Mouse (Mus musculus) thymus, adult 2 months (tissue): ENCODE data around the gene Nostrin. TPM values are rescaled to one million over a fixed set of nuclear protein-coding genes. Genes with fewer than 3 reads are reported as not detected.

Experiments used
- DNase-seq: peaks from one replicate; pipeline ENCODE4 v3.0.0; 2021
- H3K27ac ChIP-seq: fragments of 200-500 bp; 2 replicates; pipeline ENCODE4 v1.5.1; 2012; ENCODE audit warnings: low read length, control low read depth; ENCODE audit not compliant: control insufficient read depth, insufficient read depth
- H3K27me3 ChIP-seq: fragments of 200-500 bp; 2 replicates; pipeline ENCODE4 v1.6.1; 2012; ENCODE audit warnings: mild to moderate bottlenecking, low read length, moderate library complexity, mixed read lengths; ENCODE audit not compliant: control insufficient read depth, insufficient read depth
- H3K36me3 ChIP-seq: fragments of 200-500 bp; 2 replicates; pipeline ENCODE4 v1.6.1; 2012; ENCODE audit warnings: mild to moderate bottlenecking, low read length, moderate library complexity; ENCODE audit not compliant: control insufficient read depth, insufficient read depth
- H3K4me1 ChIP-seq: fragments of 200-500 bp; replicated peaks from 2 replicates; pipeline ENCODE4 v1.6.1; 2012; ENCODE audit warnings: low read length; ENCODE audit not compliant: control insufficient read depth, insufficient read depth
- H3K4me3 ChIP-seq: fragments of 200-500 bp; 2 replicates; pipeline ENCODE4 v1.5.1; 2012; ENCODE audit warnings: mild to moderate bottlenecking, low read length, control low read depth, moderate library complexity; ENCODE audit not compliant: control insufficient read depth, insufficient read depth
- CTCF ChIP-seq: fragments of 200-500 bp; IDR thresholded peaks from 2 replicates; pipeline ENCODE4 v1.5.1; 2012; ENCODE audit warnings: mild to moderate bottlenecking, control low read depth, low read length, moderate library complexity, borderline replicate concordance; ENCODE audit not compliant: control insufficient read depth, poor library complexity, insufficient read depth; ENCODE audit errors: extremely low read depth
- POLR2A ChIP-seq: fragments of 200-500 bp; IDR thresholded peaks from 2 replicates; pipeline ENCODE4 v1.6.1; 2012; ENCODE audit warnings: mild to moderate bottlenecking, low read length, control low read depth, moderate library complexity; ENCODE audit not compliant: control insufficient read depth, poor library complexity, insufficient read depth; ENCODE audit errors: extremely low read depth
- whole genome bisulfite sequencing: fragments of 180-500 bp; shearing (Covaris S2); methylation state at CpG from one replicate; pipeline ENCODE4 v1.1.7; 2018; 5-methylcytosine and 5-hydroxymethylcytosine counted together
- polyA plus RNA-seq: library from polyadenylated mRNA; depleted of rRNA; stranded (reverse); fragments of >200 nt; gene quantifications from 2 replicates; pipeline ENCODE4 v1.2.3, GENCODE M21; 2012

Gene Nostrin
- polyA plus RNA-seq, 1 experiment: 1.00 TPM

DNA sequence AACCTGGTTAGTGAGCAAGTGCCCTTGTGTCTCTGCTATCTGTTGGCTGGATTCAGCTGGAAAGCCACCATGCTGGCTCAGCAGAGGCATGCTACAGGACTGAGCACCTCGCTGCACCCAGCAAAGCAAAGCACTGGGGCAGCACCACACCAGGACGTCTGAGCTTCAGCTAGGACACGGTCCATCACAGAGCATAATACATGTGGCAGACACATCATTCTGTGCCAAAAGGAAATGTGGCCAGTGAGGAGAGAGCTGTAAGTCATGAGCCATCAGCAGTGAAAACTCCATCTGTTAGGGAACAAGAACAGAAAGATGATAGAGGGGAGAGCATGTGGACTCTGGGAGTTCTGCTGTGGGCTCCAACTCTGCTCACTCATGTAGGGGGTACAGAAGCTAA lies 19.7 kb upstream of the Nostrin start:
- no peak overlapping the region for H3K4me3 ChIP-seq
- no peaks in the 10 kb centered on the region for H3K4me1 ChIP-seq
- H3K27me3 ChIP-seq: no peaks in the 10 kb centered on the region
- no peak for DNase-seq
- 95% methylated on average over 3 of the region's 3 CpGs for WGBS
- TF ChIP-seq CTCF: no peak
- TF ChIP-seq POLR2A: no peak
- H3K27ac ChIP-seq: no peak overlapping the region
- peaks cover 4% of the 10 kb centered on the region; the same call in 1 of the 2 replicates for H3K36me3 ChIP-seq

DNA sequence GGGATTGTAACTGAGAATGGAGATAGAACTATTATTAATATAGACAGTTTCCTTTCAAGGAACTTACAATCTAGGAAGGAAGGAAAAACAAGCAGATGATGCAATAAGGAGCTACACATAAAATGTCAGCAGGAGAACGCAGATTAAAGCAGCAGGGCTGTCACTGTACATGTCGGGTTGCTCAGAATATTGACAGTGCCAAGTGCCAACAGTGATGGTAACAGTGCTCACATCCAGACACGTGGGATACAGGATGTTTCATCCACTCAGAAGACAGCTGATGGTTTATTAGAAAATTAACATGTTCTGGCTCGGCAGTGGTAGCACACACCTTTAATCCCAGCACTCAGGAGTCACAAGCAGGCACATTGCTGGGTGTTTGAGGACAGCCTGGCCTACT lies 18.8 kb upstream of the Nostrin start:
- TF ChIP-seq POLR2A: no peak
- TF ChIP-seq CTCF: no peak
- Histone ChIP-seq H3K4me3 (no peak overlapping the region), H3K36me3 (no peaks in the 10 kb centered on the region), H3K4me1 (no peaks in the 10 kb centered on the region), H3K27me3 (no peaks in the 10 kb centered on the region), H3K27ac (no peak overlapping the region)
- DNase-seq: no peak
- 90% methylated on average over 4 of the region's 4 CpGs for WGBS

- TF ChIP-seq CTCF (no peak), POLR2A (no peak)
- WGBS: 97% methylated on average over 1 of the region's 1 CpGs
- Histone ChIP-seq H3K4me1 (no peaks in the 10 kb centered on the region), H3K4me3 (no peak overlapping the region), H3K27me3 (no peaks in the 10 kb centered on the region), H3K36me3 (no peaks in the 10 kb centered on the region), H3K27ac (no peak overlapping the region)
- DNase-seq: no peak
Measured at GRCm38 (mm10) chr2:69118994-69119393, 16.6 kb upstream of the Nostrin start.

GRCm38 (mm10) chr2:69119718-69120117 lies 15.9 kb upstream of the Nostrin start:
- Histone ChIP-seq H3K27me3 (no peaks in the 10 kb centered on the region), H3K27ac (no peak overlapping the region), H3K4me1 (no peaks in the 10 kb centered on the region), H3K4me3 (no peak overlapping the region), H3K36me3 (no peaks in the 10 kb centered on the region)
- WGBS: 91% methylated on average over 2 of the region's 2 CpGs
- TF ChIP-seq POLR2A: no peak
- no peak for TF ChIP-seq CTCF
- no peak for DNase-seq

DNA sequence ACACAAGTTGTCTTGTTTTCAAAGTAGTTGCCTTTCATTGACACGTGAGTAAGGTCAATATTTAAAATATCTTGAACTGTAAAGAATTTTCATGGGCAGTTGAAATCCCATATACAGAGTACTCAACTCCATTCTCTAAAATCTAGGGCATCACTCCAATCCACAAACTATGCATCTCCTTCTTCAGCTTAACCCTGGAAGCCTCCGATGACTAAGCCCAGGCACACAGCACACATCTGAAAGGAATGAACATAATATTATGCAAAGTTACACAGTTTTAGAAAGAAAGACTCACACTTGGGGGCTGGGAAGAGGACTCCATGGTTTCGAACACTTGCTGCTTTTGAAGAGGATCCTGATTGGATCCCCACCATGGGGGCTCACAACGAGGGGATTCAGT lies 13.9 kb upstream of the Nostrin start:
- Histone ChIP-seq H3K36me3 (no peaks in the 10 kb centered on the region), H3K4me1 (no peaks in the 10 kb centered on the region), H3K27me3 (no peaks in the 10 kb centered on the region), H3K4me3 (no peak overlapping the region), H3K27ac (no peak overlapping the region)
- TF ChIP-seq CTCF (no peak), POLR2A (no peak)
- DNase-seq: no peak
- 86% methylated on average over 4 of the region's 4 CpGs for WGBS

DNA sequence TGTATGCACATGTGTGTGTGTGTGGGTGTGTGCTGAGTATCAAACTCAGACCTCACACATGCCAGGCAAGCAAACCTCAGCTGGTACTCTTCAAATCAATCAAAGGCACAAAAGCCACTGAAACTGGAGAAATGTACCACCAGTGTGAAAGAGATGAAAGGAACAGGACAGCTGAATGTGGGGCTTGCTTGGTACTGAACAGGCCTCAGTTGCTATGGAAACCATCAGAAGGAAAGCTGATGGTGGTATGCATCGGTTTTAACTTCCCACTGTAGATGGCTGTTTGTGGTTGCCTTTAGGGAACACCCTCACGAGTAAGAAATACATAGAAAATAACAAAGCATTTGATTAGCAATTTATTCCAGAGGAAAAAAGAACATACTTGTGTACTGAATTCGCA lies 10.2 kb upstream of the Nostrin start:
- Histone ChIP-seq H3K27me3 (no peaks in the 10 kb centered on the region), H3K27ac (no peak overlapping the region), H3K4me3 (no peak overlapping the region), H3K36me3 (no peaks in the 10 kb centered on the region), H3K4me1 (peaks cover 4% of the 10 kb centered on the region; the same call in 1 of the 2 replicates)
- WGBS: 33% methylated on average over 3 of the region's 3 CpGs
- TF ChIP-seq POLR2A (no peak), CTCF (no peak)
- DNase-seq: no peak

- no peak overlapping the region for H3K27ac ChIP-seq
- H3K27me3 ChIP-seq: no peaks in the 10 kb centered on the region
- H3K36me3 ChIP-seq: no peaks in the 10 kb centered on the region
- 84% methylated on average over 7 of the region's 7 CpGs for WGBS
- no peak for DNase-seq
- no peak overlapping the region for H3K4me3 ChIP-seq
- peaks cover 4% of the 10 kb centered on the region; the same call in 1 of the 2 replicates for H3K4me1 ChIP-seq
- TF ChIP-seq CTCF: no peak
- no peak for TF ChIP-seq POLR2A
Measured at GRCm38 (mm10) chr2:69128321-69128720, 7.3 kb upstream of the Nostrin start.
